In the genomic region with DNA sequence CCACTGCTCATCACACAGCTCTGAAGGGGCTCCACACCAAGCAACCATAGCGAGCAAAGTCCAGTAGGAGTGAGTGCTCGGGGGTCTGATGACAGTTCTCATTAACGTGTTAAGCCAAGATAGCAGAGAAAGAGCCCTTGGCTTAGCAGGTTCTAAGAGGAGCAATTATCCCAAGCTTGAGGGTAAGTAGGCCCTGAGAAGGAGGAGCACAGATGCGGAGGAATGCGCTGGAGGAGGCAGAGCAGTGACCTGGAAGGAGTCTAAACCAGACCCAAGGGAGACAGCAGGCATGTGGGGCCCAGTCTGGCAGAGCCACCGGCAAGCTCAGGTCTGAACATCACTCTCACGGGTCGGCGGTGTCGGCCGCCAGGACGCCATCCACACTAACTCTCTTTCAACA, we compare ENCODE assay signal across 16 mouse cellular contexts. TPM values are rescaled to one million over a fixed set of nuclear protein-coding genes. Genes with fewer than 3 reads are reported as not detected.
DNase-seq lines count a peak whose midpoint lies in the region; ATAC-seq and TF ChIP-seq lines count a peak whose summit lies in the region.
"Had no signal": no experiment of that assay in that cellular context is flagged by ENCODE, and none has a peak within 500 bp of the region (broad histone marks: within the 10 kb centered on the region; RNA-seq: fewer than 3 reads in every experiment).

No protein-coding gene starts in this region.

- no peaks in the 10 kb centered on the region for H3K9me3 ChIP-seq in forebrain, embryonic 12.5 days
- no peaks in the 10 kb centered on the region for H3K9me3 ChIP-seq in forebrain, embryonic 11.5 days (ENCODE audit: control insufficient read depth, low read length)
- no peaks in the 10 kb centered on the region for H3K9me3 ChIP-seq in kidney, embryonic 15.5 days (replicated peaks)
- no peaks in the 10 kb centered on the region for H3K9me3 ChIP-seq in midbrain, embryonic 12.5 days
- H3K9me3 ChIP-seq in midbrain, postnatal 0 days (ENCODE audit: low read length), result no peaks in the 10 kb centered on the region
- H3K9me3 ChIP-seq: forebrain, embryonic 15.5 days; heart, embryonic 12.5 days had no signal

- H3K4me2 ChIP-seq in forebrain, embryonic 12.5 days, result no peak overlapping the region
- no peak overlapping the region for H3K4me2 ChIP-seq in forebrain, embryonic 11.5 days (ENCODE audit: low read depth, low read length, severe bottlenecking)
- no peak overlapping the region for H3K4me2 ChIP-seq in kidney, embryonic 15.5 days
- no peak overlapping the region for H3K4me2 ChIP-seq in midbrain, embryonic 12.5 days (replicated peaks)
- no peak overlapping the region for H3K4me2 ChIP-seq in midbrain, postnatal 0 days (ENCODE audit: low read depth, low read length, poor library complexity, severe bottlenecking)
- H3K4me2 ChIP-seq: forebrain, embryonic 15.5 days; heart, embryonic 12.5 days; liver, embryonic 11.5 days had no signal

- 70% methylated on average over 12 of the region's 12 CpGs for WGBS in forebrain, embryonic 12.5 days
- 67% methylated on average over 12 of the region's 12 CpGs for WGBS in forebrain, embryonic 11.5 days
- 51% methylated on average over 12 of the region's 12 CpGs for WGBS in kidney, embryonic 15.5 days
- 67% methylated on average over 12 of the region's 12 CpGs for WGBS in midbrain, embryonic 12.5 days
- WGBS in midbrain, postnatal 0 days, result 55% methylated on average over 12 of the region's 12 CpGs

- ATAC-seq in forebrain, embryonic 12.5 days (ENCODE audit: low FRiP score), result no peak
- ATAC-seq in forebrain, embryonic 11.5 days (replicated peaks; ENCODE audit: low FRiP score), result no peak
- no peak for ATAC-seq in kidney, embryonic 15.5 days (replicated peaks; ENCODE audit: low FRiP score)
- ATAC-seq in midbrain, embryonic 12.5 days (ENCODE audit: low FRiP score, low read depth), result no peak
- no peak for ATAC-seq in midbrain, postnatal 0 days (ENCODE audit: low FRiP score)
- ATAC-seq: forebrain, embryonic 15.5 days had no signal

- no peak for DNase-seq in forebrain, embryonic 11.5 days (ENCODE audit: low spot score)
- DNase-seq in kidney, adult 9 months, result no peak
- no peak for DNase-seq in midbrain, postnatal 0 days (ENCODE audit: low spot score)
- DNase-seq in adrenal gland, postnatal 25 days, result no peak
- DNase-seq: cerebellum, adult 9-10 months; kidney, adult 18-20 months; left cerebral cortex, postnatal 4 days; lung, adult 18-20 months; lung, postnatal 14 days; right cerebral cortex, adult 18-20 months had no signal

- H3K36me3 ChIP-seq in forebrain, embryonic 12.5 days (replicated peaks), result peaks cover 7% of the 10 kb centered on the region; the same call in 1 of the 2 replicates
- no peaks in the 10 kb centered on the region for H3K36me3 ChIP-seq in forebrain, embryonic 11.5 days (ENCODE audit: control insufficient read depth, insufficient read depth, low read length)
- peaks cover 11% of the 10 kb centered on the region for H3K36me3 ChIP-seq in kidney, embryonic 15.5 days
- peaks cover 6% of the 10 kb centered on the region; the same call in 1 of the 2 replicates for H3K36me3 ChIP-seq in midbrain, embryonic 12.5 days
- no peaks in the 10 kb centered on the region for H3K36me3 ChIP-seq in midbrain, postnatal 0 days (ENCODE audit: insufficient read depth, low read length)
- H3K36me3 ChIP-seq: forebrain, embryonic 15.5 days had no signal

- no peaks in the 10 kb centered on the region for H3K27me3 ChIP-seq in forebrain, embryonic 12.5 days
- no peaks in the 10 kb centered on the region for H3K27me3 ChIP-seq in forebrain, embryonic 11.5 days (ENCODE audit: control insufficient read depth, insufficient read depth, low read length)
- H3K27me3 ChIP-seq in kidney, embryonic 15.5 days, result no peaks in the 10 kb centered on the region
- H3K27me3 ChIP-seq in midbrain, embryonic 12.5 days, result no peaks in the 10 kb centered on the region
- no peaks in the 10 kb centered on the region for H3K27me3 ChIP-seq in midbrain, postnatal 0 days (ENCODE audit: insufficient read depth, low read length)
- H3K27me3 ChIP-seq: forebrain, embryonic 15.5 days; heart, embryonic 12.5 days had no signal

- no peak for TF ChIP-seq CTCF in midbrain, postnatal 0 days (IDR thresholded peaks at IDR 0.05)

- peaks cover 4% of the 10 kb centered on the region; the same call in 1 of the 2 replicates for H3K4me1 ChIP-seq in forebrain, embryonic 12.5 days
- H3K4me1 ChIP-seq in forebrain, embryonic 11.5 days (replicated peaks; ENCODE audit: control insufficient read depth, insufficient read depth, low read length), result no peaks in the 10 kb centered on the region; the same call in 1 of the 2 replicates
- peaks cover 20% of the 10 kb centered on the region for H3K4me1 ChIP-seq in kidney, embryonic 15.5 days
- 0 out of 2 replicates have a peak, but pooled peaks cover 4% of the 10 kb centered on the region for H3K4me1 ChIP-seq in midbrain, embryonic 12.5 days
- H3K4me1 ChIP-seq in midbrain, postnatal 0 days (ENCODE audit: insufficient read depth, low read length), result no peaks in the 10 kb centered on the region

- no peak overlapping the region for H3K4me3 ChIP-seq in forebrain, embryonic 12.5 days (replicated peaks)
- H3K4me3 ChIP-seq in forebrain, embryonic 11.5 days (ENCODE audit: low read depth, low read length), result no peak overlapping the region
- no peak overlapping the region for H3K4me3 ChIP-seq in kidney, embryonic 15.5 days (replicated peaks)
- H3K4me3 ChIP-seq in midbrain, embryonic 12.5 days, result no peak overlapping the region
- H3K4me3 ChIP-seq in midbrain, postnatal 0 days (ENCODE audit: low read depth, low read length), result no peak overlapping the region
- H3K4me3 ChIP-seq: forebrain, embryonic 15.5 days; heart, embryonic 12.5 days had no signal

- H3K9ac ChIP-seq in forebrain, embryonic 12.5 days, result no peak overlapping the region
- H3K9ac ChIP-seq in forebrain, embryonic 11.5 days (ENCODE audit: low read length), result no peak overlapping the region
- no peak overlapping the region for H3K9ac ChIP-seq in kidney, embryonic 15.5 days
- no peak overlapping the region for H3K9ac ChIP-seq in midbrain, embryonic 12.5 days (replicated peaks)
- no peak overlapping the region for H3K9ac ChIP-seq in midbrain, postnatal 0 days (replicated peaks; ENCODE audit: low read length, poor library complexity, severe bottlenecking)
- H3K9ac ChIP-seq: forebrain, embryonic 15.5 days; heart, embryonic 12.5 days had no signal

- H3K27ac ChIP-seq in forebrain, embryonic 12.5 days, result 0 out of 2 replicates have a peak overlapping the region, but pooled peaks have one; percentile 13
- no peak overlapping the region for H3K27ac ChIP-seq in forebrain, embryonic 11.5 days (ENCODE audit: low read depth, low read length)
- H3K27ac ChIP-seq in kidney, embryonic 15.5 days, result peak overlapping the region; percentile 66
- peak overlapping the region; percentile 20; the same call in 1 of the 2 replicates for H3K27ac ChIP-seq in midbrain, embryonic 12.5 days (replicated peaks)
- H3K27ac ChIP-seq in midbrain, postnatal 0 days (ENCODE audit: low read depth, low read length), result no peak overlapping the region
- H3K27ac ChIP-seq: forebrain, embryonic 15.5 days had no signal

RNA-seq across cellular contexts. Expression of a gene that starts 15.2 kb away (rescaled TPM):
- polyA plus RNA-seq in forebrain, embryonic 12.5 days (2016; fragmentation: Nextera tagmentation; extraction: Ambion mirVana), result 0.66 and 0.79 TPM in 2 replicates
- polyA plus RNA-seq in forebrain, embryonic 11.5 days (2014; fragmentation: Nextera tagmentation; extraction: Ambion mirVana), result 0.72 and 1.1 TPM in 2 replicates
- 0.49 and 0.56 TPM in 2 replicates for polyA plus RNA-seq in kidney, embryonic 15.5 days (2015; fragmentation: Nextera tagmentation; extraction: Ambion mirVana)
- 0.52 and 0.60 TPM in 2 replicates for polyA plus RNA-seq in midbrain, embryonic 12.5 days (2016; fragmentation: Nextera tagmentation; extraction: Ambion mirVana)
- total RNA-seq in midbrain, postnatal 0 days (2014; rRNA removed), result 0.77 and 1.7 TPM in 2 replicates
- 0.42 and 0.56 TPM in 2 replicates for polyA plus RNA-seq in midbrain, postnatal 0 days (2015; fragmentation: Nextera tagmentation; extraction: Ambion mirVana)
- total RNA-seq in adrenal gland, postnatal 25 days (2021), result 2.7 and 3.3 TPM in 2 replicates

RNA-seq across cellular contexts. Expression of a gene that starts 21.0 kb away (rescaled TPM):
- 51.6 and 55.5 TPM in 2 replicates for polyA plus RNA-seq in forebrain, embryonic 12.5 days (2016; fragmentation: Nextera tagmentation; extraction: Ambion mirVana)
- polyA plus RNA-seq in forebrain, embryonic 11.5 days (2014; fragmentation: Nextera tagmentation; extraction: Ambion mirVana), result 63.2 and 65.2 TPM in 2 replicates
- polyA plus RNA-seq in kidney, embryonic 15.5 days (2015; fragmentation: Nextera tagmentation; extraction: Ambion mirVana), result 78.7 and 81.5 TPM in 2 replicates
- 59.5 and 65.2 TPM in 2 replicates for polyA plus RNA-seq in midbrain, embryonic 12.5 days (2016; fragmentation: Nextera tagmentation; extraction: Ambion mirVana)
- 53.8 and 64.8 TPM in 2 replicates for total RNA-seq in midbrain, postnatal 0 days (2014; rRNA removed)
- polyA plus RNA-seq in midbrain, postnatal 0 days (2015; fragmentation: Nextera tagmentation; extraction: Ambion mirVana), result 67.3 and 74.0 TPM in 2 replicates
- 116 and 144 TPM in 2 replicates for total RNA-seq in adrenal gland, postnatal 25 days (2021)

RNA-seq across cellular contexts. Expression of a gene that starts 23.6 kb away (rescaled TPM):
- polyA plus RNA-seq in forebrain, embryonic 12.5 days (2016; fragmentation: Nextera tagmentation; extraction: Ambion mirVana), result 35.1 and 36.5 TPM in 2 replicates
- polyA plus RNA-seq in forebrain, embryonic 11.5 days (2014; fragmentation: Nextera tagmentation; extraction: Ambion mirVana), result 20.1 and 21.6 TPM in 2 replicates
- 27.8 and 30.9 TPM in 2 replicates for polyA plus RNA-seq in kidney, embryonic 15.5 days (2015; fragmentation: Nextera tagmentation; extraction: Ambion mirVana)
- polyA plus RNA-seq in midbrain, embryonic 12.5 days (2016; fragmentation: Nextera tagmentation; extraction: Ambion mirVana), result 38.0 and 38.8 TPM in 2 replicates
- total RNA-seq in midbrain, postnatal 0 days (2014; rRNA removed), result 42.1 and 43.0 TPM in 2 replicates
- polyA plus RNA-seq in midbrain, postnatal 0 days (2015; fragmentation: Nextera tagmentation; extraction: Ambion mirVana), result 36.2 and 38.9 TPM in 2 replicates
- total RNA-seq in adrenal gland, postnatal 25 days (2021), result 33.0 and 36.9 TPM in 2 replicates

RNA-seq across cellular contexts. Expression of a gene that starts 27.3 kb away (rescaled TPM):
- polyA plus RNA-seq in forebrain, embryonic 12.5 days (2016; fragmentation: Nextera tagmentation; extraction: Ambion mirVana), result 7.7 and 9.8 TPM in 2 replicates
- polyA plus RNA-seq in forebrain, embryonic 11.5 days (2014; fragmentation: Nextera tagmentation; extraction: Ambion mirVana), result 8.9 and 13.1 TPM in 2 replicates
- polyA plus RNA-seq in kidney, embryonic 15.5 days (2015; fragmentation: Nextera tagmentation; extraction: Ambion mirVana), result 54.9 and 55.1 TPM in 2 replicates
- 6.8 and 8.5 TPM in 2 replicates for polyA plus RNA-seq in midbrain, embryonic 12.5 days (2016; fragmentation: Nextera tagmentation; extraction: Ambion mirVana)
- total RNA-seq in midbrain, postnatal 0 days (2014; rRNA removed), result 14.6 and 29.9 TPM in 2 replicates
- 39.5 and 45.5 TPM in 2 replicates for polyA plus RNA-seq in midbrain, postnatal 0 days (2015; fragmentation: Nextera tagmentation; extraction: Ambion mirVana)
- 479 and 493 TPM in 2 replicates for total RNA-seq in adrenal gland, postnatal 25 days (2021)

RNA-seq across cellular contexts. Expression of a gene that starts 34.6 kb away (rescaled TPM):
- 38.2 and 41.1 TPM in 2 replicates for polyA plus RNA-seq in forebrain, embryonic 12.5 days (2016; fragmentation: Nextera tagmentation; extraction: Ambion mirVana)
- polyA plus RNA-seq in forebrain, embryonic 11.5 days (2014; fragmentation: Nextera tagmentation; extraction: Ambion mirVana), result 41.3 and 46.3 TPM in 2 replicates
- polyA plus RNA-seq in kidney, embryonic 15.5 days (2015; fragmentation: Nextera tagmentation; extraction: Ambion mirVana), result 31.2 and 35.6 TPM in 2 replicates
- 38.1 and 38.5 TPM in 2 replicates for polyA plus RNA-seq in midbrain, embryonic 12.5 days (2016; fragmentation: Nextera tagmentation; extraction: Ambion mirVana)
- total RNA-seq in midbrain, postnatal 0 days (2014; rRNA removed), result 36.2 and 44.3 TPM in 2 replicates
- 14.2 and 15.0 TPM in 2 replicates for polyA plus RNA-seq in midbrain, postnatal 0 days (2015; fragmentation: Nextera tagmentation; extraction: Ambion mirVana)
- 26.7 and 28.0 TPM in 2 replicates for total RNA-seq in adrenal gland, postnatal 25 days (2021)

Comparison
In these comparisons a context has a peak if more than half of its experiments do, and no peak if none do; other contexts are left out.
1. H3K27ac ChIP-seq: peak in forebrain, embryonic 12.5 days (single experiment), kidney, embryonic 15.5 days (single experiment) and midbrain, embryonic 12.5 days (single experiment); none in forebrain, embryonic 11.5 days (single experiment) and midbrain, postnatal 0 days (single experiment).